Mouse (Mus musculus) heart, adult 2 months (tissue): Measurements from ENCODE around the gene Upk3b.

Source experiments
- EP300 ChIP-seq: fragments of 200-500 bp; IDR thresholded peaks from 2 replicates; pipeline ENCODE4 v1.6.1; 2011; ENCODE audit warnings: low read depth, low read length, control low read depth; ENCODE audit not compliant: insufficient read depth
- POLR2A ChIP-seq: fragments of 200-500 bp; IDR thresholded peaks from 2 replicates; pipeline ENCODE4 v1.6.1; 2011; ENCODE audit warnings: mild to moderate bottlenecking, low read depth, low read length, control low read depth; ENCODE audit not compliant: insufficient read depth

DNA sequence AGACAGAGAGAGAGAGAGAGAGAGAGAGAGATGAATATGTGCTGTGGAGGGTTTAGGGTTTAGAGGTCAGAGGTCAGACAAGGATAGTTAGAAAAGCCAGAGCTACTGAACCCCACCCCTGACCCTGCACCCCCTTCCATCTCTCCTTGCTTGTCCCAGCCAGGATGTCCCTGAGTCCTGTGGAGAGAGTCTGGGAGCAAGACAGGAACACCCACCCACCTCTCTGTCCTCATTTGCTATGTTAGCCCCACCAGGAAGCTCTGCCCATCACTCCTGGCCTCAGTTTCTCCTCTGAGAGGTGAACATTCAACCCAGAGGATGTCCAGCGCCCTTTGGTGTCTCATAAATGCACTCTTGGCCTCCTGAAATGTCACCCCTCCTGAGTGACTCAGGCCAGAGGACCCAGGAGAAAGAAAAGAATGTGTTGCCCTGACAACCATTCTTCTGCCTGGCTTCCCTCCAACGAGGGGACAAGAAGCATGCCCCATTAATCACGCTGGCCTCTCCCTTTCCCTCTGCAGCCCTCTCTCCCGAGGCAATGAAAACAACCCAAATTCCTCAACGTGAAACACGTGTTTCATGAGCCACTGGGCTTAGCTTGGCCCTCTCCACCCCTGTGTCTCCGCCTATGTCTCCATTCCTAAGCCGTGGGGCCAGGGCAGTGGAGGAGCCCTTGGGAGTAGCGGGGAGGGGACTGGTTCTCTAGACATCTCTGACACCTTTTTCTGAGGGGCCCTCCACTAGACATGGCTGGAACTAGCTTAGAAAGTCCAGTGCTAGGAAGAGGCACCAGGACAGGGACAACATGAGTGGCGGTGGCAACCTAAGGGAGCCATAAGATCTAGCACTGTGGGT is 13.2 kb downstream of the Upk3b start:
- TF ChIP-seq EP300 = no peak
- no peak for TF ChIP-seq POLR2A
